Mouse (Mus musculus): ENCODE data around the gene Spns2.

DNA sequence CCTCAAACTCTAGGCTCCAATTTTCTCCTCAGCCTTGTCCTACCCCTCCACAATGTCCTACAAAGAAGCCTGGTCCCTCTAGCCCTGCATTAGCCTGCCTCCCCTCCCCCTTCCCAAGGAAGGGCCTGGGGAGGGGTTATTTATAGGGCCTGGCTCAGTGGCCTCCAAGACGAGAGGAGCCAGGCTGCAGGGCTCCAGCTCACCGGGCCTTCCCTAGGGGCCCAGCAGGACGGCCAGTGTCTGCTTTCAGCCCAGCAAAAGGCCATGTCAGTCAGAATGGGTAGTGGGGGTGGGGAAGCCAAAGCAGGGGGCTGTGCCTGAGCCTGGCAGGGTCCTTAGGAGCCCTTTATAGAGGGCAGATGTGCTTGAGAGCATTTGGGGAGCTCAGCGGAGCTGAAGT, 72.3 kb downstream of the Spns2 start:
- TF ChIP-seq CTCF (IDR thresholded peaks at IDR 0.05; ENCODE audit: low read depth), result no peak
- no peak for TF ChIP-seq EP300 (IDR thresholded peaks at IDR 0.05; ENCODE audit: low read depth)

Data from liver, postnatal 0 days (tissue).